Mouse (Mus musculus): ENCODE results near the gene Smim27. TPM values are rescaled to one million over a fixed set of nuclear protein-coding genes. Genes with fewer than 3 reads are reported as not detected.

The Smim27 gene
- total RNA-seq, 2 experiments from 2014 or later = 12.2 to 13.7 TPM

DNA sequence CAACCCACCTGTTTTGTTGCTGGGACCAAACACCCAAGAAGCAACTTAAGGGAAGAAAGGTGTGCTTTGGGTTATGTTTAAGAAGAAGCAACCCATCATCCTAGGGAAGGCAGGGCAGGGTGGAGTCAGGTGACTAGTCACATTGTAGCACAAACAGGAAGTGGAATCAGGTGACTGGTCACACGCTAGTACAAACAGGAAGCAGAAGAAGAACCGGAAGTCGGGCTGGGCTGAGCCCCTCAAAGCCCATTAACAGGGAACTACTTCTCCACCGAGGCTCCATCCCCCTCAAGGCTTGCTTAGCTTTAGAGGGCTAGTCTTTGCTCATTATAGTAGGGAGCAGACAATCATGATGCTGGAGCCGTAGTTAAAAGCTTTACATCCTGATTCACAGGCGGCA is 43.6 kb downstream of the Smim27 start:
- no peak overlapping the region for H3K27ac ChIP-seq
- H3K4me3 ChIP-seq = no peak overlapping the region
- no peak for DNase-seq (ENCODE audit: low spot score in 2 of 2)
- TF ChIP-seq CTCF (conservative IDR thresholded peaks at IDR 0.05) = no peak

DNA sequence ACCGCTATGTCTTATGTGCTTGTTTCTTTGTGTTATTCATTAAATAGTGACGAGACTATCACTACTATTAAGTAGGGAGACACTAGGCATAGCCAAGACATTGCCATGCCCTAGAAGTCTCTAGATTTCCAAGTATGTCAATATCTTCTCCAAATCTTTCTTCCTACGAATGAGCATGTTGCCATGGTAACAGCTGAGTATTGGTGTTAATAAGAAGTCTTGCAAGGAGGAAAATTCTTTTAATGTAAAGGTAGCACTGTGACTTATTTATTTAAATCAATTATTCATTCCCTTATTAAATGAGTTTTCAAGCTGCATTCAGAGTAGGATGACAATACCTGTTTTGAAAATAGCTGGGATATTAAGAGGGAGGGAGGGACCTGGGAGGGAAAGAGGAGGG is 48.0 kb downstream of the Smim27 start:
- no peak for TF ChIP-seq CTCF (conservative IDR thresholded peaks at IDR 0.05)
- DNase-seq (ENCODE audit: low spot score in 2 of 2) = peak in 1 of 2 experiments; percentile 9

More for the DNA sequence above, 48.0 kb downstream of the Smim27 start:
- Histone ChIP-seq H3K27ac (no peak overlapping the region), H3K4me3 (no peak overlapping the region)

Other genes with a start within 250 kb of the Smim27 start
- 10 to 100 TPM; 27.0 to 30.3 TPM for gene Aco1, start 126.5 kb upstream of the Smim27 start, total RNA-seq (2021)
- 1 to 10 TPM; 4.0 to 5.7 TPM for gene Ddx58, start 29.8 kb upstream of the Smim27 start, total RNA-seq (2021)
- 10 to 100 TPM; 18.0 to 19.9 TPM for gene Topors, start 271 bp downstream of the Smim27 start, total RNA-seq (2021)
- 100 to 1,000 TPM; 164 to 179 TPM for gene Ndufb6, start 9.8 kb downstream of the Smim27 start, total RNA-seq (2021)
- 10 to 100 TPM in 1 of 2 experiments, 1 to 10 TPM in 1; 5.9 to 10.1 TPM for gene Tmem215, start 202.6 kb downstream of the Smim27 start, total RNA-seq (2021)